Mouse (Mus musculus) urinary bladder, adult 18-20 months (tissue): ENCODE results near the gene Pigp.
"Not testable (repeated sequence)": the region's sequence is repeated elsewhere in the genome, so short reads cannot be mapped to it uniquely, and the experiment has no call there.

Experiments
- DNase-seq, 2 experiments: peaks; one replicate each; pipeline ENCODE4 v3.0.0; 2022; ENCODE audit warnings: low spot score in 2 of 2, mixed read lengths in 2 of 2

Gene Pigp

GRCm38 (mm10) chr16:94358091-94358490, 13.6 kb downstream of the Pigp start:
- DNase-seq = no peak

GRCm38 (mm10) chr16:94356776-94357494, 14.7 kb downstream of the Pigp start:
- no peak for DNase-seq

GRCm38 (mm10) chr16:94356046-94356445, 15.6 kb downstream of the Pigp start:
- DNase-seq = no peak

- no peak for DNase-seq
Measured at GRCm38 (mm10) chr16:94354450-94354849, 17.2 kb downstream of the Pigp start.

GRCm38 (mm10) chr16:94350287-94350677, 21.4 kb downstream of the Pigp start:
- DNase-seq = no peak

- DNase-seq = no peak
Measured at GRCm38 (mm10) chr16:94349588-94350286, 21.9 kb downstream of the Pigp start.

- no peak for DNase-seq
Measured at GRCm38 (mm10) chr16:94348779-94349178, 22.9 kb downstream of the Pigp start.

- DNase-seq = no peak
Measured at GRCm38 (mm10) chr16:94347080-94347731, 24.4 kb downstream of the Pigp start.

GRCm38 (mm10) chr16:94345733-94346132, 25.9 kb downstream of the Pigp start:
- no peak for DNase-seq

GRCm38 (mm10) chr16:94339164-94340160, 32.2 kb downstream of the Pigp start:
- not testable (repeated sequence) for DNase-seq

GRCm38 (mm10) chr16:94335656-94336055, 36.0 kb downstream of the Pigp start:
- DNase-seq = no peak

GRCm38 (mm10) chr16:94331886-94332252, 39.8 kb downstream of the Pigp start:
- DNase-seq = peak; percentile 47 to 72

GRCm38 (mm10) chr16:94331233-94331885, 40.3 kb downstream of the Pigp start:
- no peak for DNase-seq

- no peak for DNase-seq
Measured at GRCm38 (mm10) chr16:94330429-94330828, 41.2 kb downstream of the Pigp start.

GRCm38 (mm10) chr16:94328881-94329867, 42.5 kb downstream of the Pigp start:
- no peak for DNase-seq

- peak; percentile 24 to 57 for DNase-seq
Measured at GRCm38 (mm10) chr16:94327781-94328711, 43.6 kb downstream of the Pigp start, which contains the start of gene Ripply3. Gene Ripply3 (plus strand): TSS chr16:94328420.

- DNase-seq = no peak
Measured at GRCm38 (mm10) chr16:94326008-94326407, 45.6 kb downstream of the Pigp start.

- DNase-seq = no peak
Measured at GRCm38 (mm10) chr16:94323681-94324080, 48.0 kb downstream of the Pigp start.

GRCm38 (mm10) chr16:94320223-94320622, 51.4 kb downstream of the Pigp start:
- DNase-seq = no peak
